Mouse (Mus musculus): ENCODE data around the gene Esyt1.

GRCm38 (mm10) chr10:128505974-128506373 is 19.7 kb downstream of the Esyt1 start:
- TF ChIP-seq POLR2A (IDR thresholded peaks at IDR 0.05; ENCODE audit: borderline replicate concordance, extremely low read depth, low read depth, low read length): no peak
- no peak for TF ChIP-seq CTCF (IDR thresholded peaks at IDR 0.05; ENCODE audit: insufficient read depth, low read length)
